Mouse (Mus musculus) spleen, adult 2 months (tissue): ENCODE measurements around the gene Glcci1.

Source experiments
- CTCF ChIP-seq: fragments of 200-500 bp; IDR thresholded peaks from 2 replicates; pipeline ENCODE4 v1.5.1; 2011; ENCODE audit warnings: mild to moderate bottlenecking, inconsistent platforms; ENCODE audit not compliant: insufficient read depth, insufficient read length, insufficient replicate concordance; ENCODE audit errors: extremely low read depth
- POLR2A ChIP-seq: fragments of 200-500 bp; IDR thresholded peaks from 2 replicates; pipeline ENCODE4 v1.6.1; 2011; ENCODE audit warnings: low read depth, low read length, inconsistent platforms

DNA sequence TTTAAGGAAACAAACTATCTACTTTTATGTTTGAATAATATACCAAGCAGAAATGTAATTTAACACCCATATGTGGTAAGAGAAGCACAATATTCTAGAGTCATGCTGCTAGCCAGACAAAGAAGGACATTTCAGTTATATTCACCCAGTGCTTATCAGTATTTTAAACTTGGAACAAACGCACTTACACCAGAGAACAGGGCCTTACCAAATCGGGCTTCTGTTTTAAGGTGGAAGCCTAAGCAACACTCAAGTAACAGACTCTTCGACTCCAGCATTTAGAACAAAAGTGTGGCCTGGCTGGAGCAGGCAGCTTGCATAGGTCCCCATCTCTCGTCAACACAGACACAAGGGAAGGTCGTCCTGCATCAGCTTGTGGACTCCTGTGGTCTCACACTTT is 21.2 kb upstream of the Glcci1 start:
- TF ChIP-seq CTCF (no peak), POLR2A (no peak)
